In genomic region chr3:97355466-97355865, GRCm38 (mm10) we compare ENCODE assay signal across 14 mouse cellular contexts. TPM values are rescaled to one million over a fixed set of nuclear protein-coding genes. Genes with fewer than 3 reads are reported as not detected.
DNase-seq lines count a peak whose midpoint lies in the region.
"Had no signal": no experiment of that assay in that cellular context is flagged by ENCODE, and none has a peak within 500 bp of the region (broad histone marks: within the 10 kb centered on the region; RNA-seq: fewer than 3 reads in every experiment).

No protein-coding gene starts in this region.

- peak; percentile 8 to 51 for DNase-seq in layer of hippocampus, adult 18-20 months (ENCODE audit: low spot score in 2 of 2)
- no peak for DNase-seq in layer of hippocampus, adult 8-10 months (ENCODE audit: low spot score in 2 of 2)
- peak; percentile 24 for DNase-seq in layer of hippocampus, adult 9-11 months
- DNase-seq in layer of hippocampus, adult 9-10 months (ENCODE audit: low spot score), result no peak
- DNase-seq: adrenal gland, adult 2 months; adrenal gland, postnatal 10 days; adrenal gland, postnatal 25 days; cerebellum, adult 11 months; cerebellum, adult 18-20 months; cerebellum, adult 8-10 months; cerebellum, adult 9-11 months; cerebellum, postnatal 14 days; cerebellum, postnatal 36 days; embryo, embryonic 11 days had no signal

RNA-seq across cellular contexts. Expression of gene Bcl9, which starts 57.7 kb away (rescaled TPM):
- total RNA-seq in layer of hippocampus, adult 18-20 months (2021), result 10 to 100 TPM; 58.7 to 60.7 TPM
- 10 to 100 TPM; 59.3 to 69.9 (median 65.3) TPM for total RNA-seq in layer of hippocampus, adult 8-10 months (2022)

Comparison
In these comparisons a context has a peak if more than half of its experiments do, and no peak if none do; other contexts are left out.
1. DNase-seq: peak in layer of hippocampus, adult 18-20 months (2 of 2) and layer of hippocampus, adult 9-11 months (single experiment); none in layer of hippocampus, adult 8-10 months (0 of 2) and layer of hippocampus, adult 9-10 months (single experiment).